Mouse (Mus musculus) induced T-regulatory cell, adult 2 months (primary cell): Measurements from ENCODE around the gene Pigx.

Source experiments
- DNase-seq: peaks from one replicate; pipeline ENCODE4 v3.0.0-alpha.2; 2012; ENCODE audit warnings: low read depth

Gene Pigx

GRCm38 (mm10) chr16:32058817-32059216 lies 40.7 kb downstream of the Pigx start:
- DNase-seq = no peak

GRCm38 (mm10) chr16:32042367-32042766 lies 57.2 kb downstream of the Pigx start:
- DNase-seq = no peak
